19 mouse cellular contexts compared by ENCODE assay signal in genomic region chr13:72184116-72184845, GRCm38 (mm10).
DNase-seq lines count a peak whose midpoint lies in the region; ATAC-seq and TF ChIP-seq lines count a peak whose summit lies in the region.
"Had no signal": no experiment of that assay in that cellular context is flagged by ENCODE, and none has a peak within 500 bp of the region (broad histone marks: within the 10 kb centered on the region; RNA-seq: fewer than 3 reads in every experiment).

No protein-coding gene starts in this region.

- H3K9me3 ChIP-seq in lung, postnatal 0 days (ENCODE audit: low read length): no peaks in the 10 kb centered on the region
- no peaks in the 10 kb centered on the region for H3K9me3 ChIP-seq in embryonic facial prominence, embryonic 11.5 days (replicated peaks; ENCODE audit: control insufficient read depth, low read length)
- no peaks in the 10 kb centered on the region for H3K9me3 ChIP-seq in midbrain, postnatal 0 days (ENCODE audit: low read length)
- H3K9me3 ChIP-seq: heart, embryonic 10.5 days had no signal

- no peaks in the 10 kb centered on the region for H3K4me1 ChIP-seq in lung, postnatal 0 days (ENCODE audit: insufficient read depth, low read depth, low read length)
- no peaks in the 10 kb centered on the region for H3K4me1 ChIP-seq in embryonic facial prominence, embryonic 11.5 days (ENCODE audit: control insufficient read depth, insufficient read depth, low read length)
- H3K4me1 ChIP-seq in midbrain, postnatal 0 days (ENCODE audit: insufficient read depth, low read length): no peaks in the 10 kb centered on the region

- H3K27ac ChIP-seq in lung, postnatal 0 days (ENCODE audit: low read length): no peak overlapping the region
- H3K27ac ChIP-seq in embryonic facial prominence, embryonic 11.5 days (replicated peaks; ENCODE audit: low read depth, low read length): no peak overlapping the region
- no peak overlapping the region for H3K27ac ChIP-seq in midbrain, postnatal 0 days (ENCODE audit: low read depth, low read length)
- H3K27ac ChIP-seq: heart, embryonic 10.5 days; liver, embryonic 14.5 days; macrophage had no signal

- 41% methylated on average over 15 of the region's 15 CpGs for WGBS in lung, postnatal 0 days
- 64% methylated on average over 15 of the region's 15 CpGs for WGBS in embryonic facial prominence, embryonic 11.5 days
- WGBS in midbrain, postnatal 0 days: 36% methylated on average over 15 of the region's 15 CpGs

- intact Hi-C loops in heart, postnatal 10 days (cut with DNase I): no loop called here

- H3K4me2 ChIP-seq in lung, postnatal 0 days (replicated peaks; ENCODE audit: low read depth, low read length): 0 out of 2 replicates have a peak overlapping the region, but pooled peaks have one; percentile 17
- H3K4me2 ChIP-seq in embryonic facial prominence, embryonic 11.5 days (ENCODE audit: low read depth, low read length): no peak overlapping the region
- H3K4me2 ChIP-seq in midbrain, postnatal 0 days (ENCODE audit: low read depth, low read length, poor library complexity, severe bottlenecking): no peak overlapping the region

- no peak for TF ChIP-seq EP300 in lung, postnatal 0 days (IDR thresholded peaks at IDR 0.05)

- TF ChIP-seq CTCF in lung, postnatal 0 days (IDR thresholded peaks at IDR 0.05): no peak
- no peak for TF ChIP-seq CTCF in midbrain, postnatal 0 days (IDR thresholded peaks at IDR 0.05)

- no peak for DNase-seq in lung, postnatal 0 days (ENCODE audit: low spot score)
- DNase-seq in lung, postnatal 36 days: no peak
- peak; percentile 42 for DNase-seq in embryonic facial prominence, embryonic 11.5 days (ENCODE audit: low spot score)
- DNase-seq in gonadal fat pad, adult 2 months (ENCODE audit: low read depth): peak; percentile 85
- DNase-seq in midbrain, postnatal 0 days (ENCODE audit: low spot score): peak; percentile 56
- no peak for DNase-seq in layer of hippocampus, postnatal 10 days (ENCODE audit: low spot score in 2 of 2)
- DNase-seq in gastrocnemius, postnatal 10 days: no peak
- no peak for DNase-seq in heart, postnatal 10 days
- DNase-seq: cerebellum, adult 11-12 months; heart, postnatal 36 days; kidney, adult 18-20 months; kidney, postnatal 14 days; layer of hippocampus, postnatal 36 days; thymus, postnatal 25 days had no signal

- no peaks in the 10 kb centered on the region for H3K36me3 ChIP-seq in lung, postnatal 0 days (ENCODE audit: insufficient read depth, low read length)
- H3K36me3 ChIP-seq in embryonic facial prominence, embryonic 11.5 days (replicated peaks; ENCODE audit: control insufficient read depth, insufficient read depth, low read depth, low read length): no peaks in the 10 kb centered on the region
- no peaks in the 10 kb centered on the region for H3K36me3 ChIP-seq in midbrain, postnatal 0 days (ENCODE audit: insufficient read depth, low read length)
- H3K36me3 ChIP-seq: heart, embryonic 10.5 days had no signal

- no peaks in the 10 kb centered on the region for H3K27me3 ChIP-seq in lung, postnatal 0 days (replicated peaks; ENCODE audit: insufficient read depth, low read length)
- no peaks in the 10 kb centered on the region for H3K27me3 ChIP-seq in embryonic facial prominence, embryonic 11.5 days (ENCODE audit: control insufficient read depth, insufficient read depth, low read length)
- no peaks in the 10 kb centered on the region for H3K27me3 ChIP-seq in midbrain, postnatal 0 days (ENCODE audit: insufficient read depth, low read length)

- no peak overlapping the region for H3K9ac ChIP-seq in lung, postnatal 0 days (replicated peaks; ENCODE audit: low read depth)
- H3K9ac ChIP-seq in embryonic facial prominence, embryonic 11.5 days (replicated peaks; ENCODE audit: low read length): no peak overlapping the region
- no peak overlapping the region for H3K9ac ChIP-seq in midbrain, postnatal 0 days (replicated peaks; ENCODE audit: low read length, poor library complexity, severe bottlenecking)
- H3K9ac ChIP-seq: liver, embryonic 14.5 days had no signal

- ATAC-seq in lung, postnatal 0 days: no peak
- ATAC-seq in embryonic facial prominence, embryonic 11.5 days (replicated peaks; ENCODE audit: insufficient number of reproducible peaks, low FRiP score, low TSS enrichment, low read depth): no peak
- ATAC-seq in midbrain, postnatal 0 days (ENCODE audit: low FRiP score): peak; percentile 47; the same call in 1 of the 2 replicates
- ATAC-seq: CD4-positive, CD25-positive, alpha-beta regulatory T cell, adult 4 months; forebrain, embryonic 14.5 days had no signal

- no peak overlapping the region for H3K4me3 ChIP-seq in lung, postnatal 0 days (ENCODE audit: low read depth, low read length)
- H3K4me3 ChIP-seq in embryonic facial prominence, embryonic 11.5 days (ENCODE audit: low read depth, low read length): no peak overlapping the region
- no peak overlapping the region for H3K4me3 ChIP-seq in midbrain, postnatal 0 days (ENCODE audit: low read depth, low read length)
- H3K4me3 ChIP-seq: heart, embryonic 10.5 days had no signal

Comparison
In these comparisons a context has a peak if more than half of its experiments do, and no peak if none do; other contexts are left out.
1. DNase-seq: peak in embryonic facial prominence, embryonic 11.5 days (single experiment), gonadal fat pad, adult 2 months (single experiment) and midbrain, postnatal 0 days (single experiment); none in lung, postnatal 0 days (single experiment), lung, postnatal 36 days (single experiment), layer of hippocampus, postnatal 10 days (0 of 2), gastrocnemius, postnatal 10 days (single experiment) and heart, postnatal 10 days (0 of 2).